Mouse (Mus musculus): ENCODE data around the gene Eprs. TPM values are rescaled to one million over a fixed set of nuclear protein-coding genes. Genes with fewer than 3 reads are reported as not detected.
A peak's percentile ranks its signal among the peaks of the same experiment; 100 is the strongest.

The Eprs gene
- polyA plus RNA-seq, 1 experiment from 2014 or later = 43.2 TPM

DNA sequence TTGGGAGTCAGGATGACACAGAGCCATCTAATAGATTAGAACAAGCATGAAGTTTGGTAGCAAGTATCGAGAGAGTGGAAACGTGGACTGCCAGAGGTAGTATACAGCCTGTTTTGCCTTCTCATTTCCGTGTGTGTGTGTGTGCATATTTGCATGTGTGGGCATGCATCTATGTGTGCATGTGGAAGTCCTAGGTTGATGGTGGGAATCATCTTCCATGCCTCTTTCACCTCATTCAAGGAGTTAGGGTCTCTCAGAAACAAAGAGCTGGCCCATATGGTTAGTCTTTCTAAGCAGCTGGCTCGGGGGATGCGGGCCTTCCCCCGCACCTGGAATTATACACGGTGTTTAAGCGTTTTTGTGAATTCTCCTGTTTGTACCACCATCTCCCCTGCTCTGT is 33.0 kb upstream of the Eprs start:
- H3K9ac ChIP-seq (ENCODE audit: low read depth, low read length) = no peak overlapping the region
- TF ChIP-seq CTCF (IDR thresholded peaks at IDR 0.05; ENCODE audit: low read depth) = no peak
- no peak overlapping the region for H3K27ac ChIP-seq (ENCODE audit: low read depth, low read length)
- 91% methylated on average over 8 of the region's 8 CpGs for WGBS
- H3K4me1 ChIP-seq (replicated peaks; ENCODE audit: control insufficient read depth, insufficient read depth, low read length) = no peaks in the 10 kb centered on the region; the same call in 1 of the 2 replicates
- 0 out of 2 replicates have a peak overlapping the region, but pooled peaks have one; percentile 79 for H3K4me2 ChIP-seq (replicated peaks; ENCODE audit: low read depth)
- H3K36me3 ChIP-seq (ENCODE audit: control insufficient read depth, insufficient read depth) = peaks cover 19% of the 10 kb centered on the region
- H3K9me3 ChIP-seq (ENCODE audit: control insufficient read depth) = no peaks in the 10 kb centered on the region
- H3K27me3 ChIP-seq (replicated peaks; ENCODE audit: control insufficient read depth, insufficient read depth, low read length) = no peaks in the 10 kb centered on the region
- ATAC-seq = no peak
- H3K4me3 ChIP-seq (ENCODE audit: low read depth, low read length) = no peak overlapping the region; the same call in 1 of the 2 replicates

DNA sequence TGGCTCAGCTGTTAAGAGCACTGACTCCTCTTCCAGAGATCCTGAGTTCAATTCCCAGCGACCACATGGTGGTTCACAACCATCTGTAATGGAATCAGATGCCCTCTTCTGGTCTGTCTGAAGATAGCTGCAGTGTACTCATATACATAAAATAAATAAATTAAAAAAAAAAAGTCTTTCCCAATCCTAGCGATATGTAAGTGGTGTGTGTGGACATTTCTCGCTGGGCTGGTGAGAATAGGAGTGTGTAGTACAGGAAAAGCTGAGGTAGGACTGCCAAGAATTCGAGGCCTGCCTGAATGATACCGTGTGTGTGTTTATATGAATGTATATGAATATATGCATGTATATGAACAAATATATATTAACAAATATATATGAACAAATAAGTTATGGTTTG is 31.5 kb upstream of the Eprs start:
- H3K9me3 ChIP-seq (ENCODE audit: control insufficient read depth) = no peaks in the 10 kb centered on the region
- peak overlapping the region; percentile 56; the same call in 1 of the 2 replicates for H3K4me3 ChIP-seq (ENCODE audit: low read depth, low read length)
- H3K27me3 ChIP-seq (replicated peaks; ENCODE audit: control insufficient read depth, insufficient read depth, low read length) = no peaks in the 10 kb centered on the region
- H3K27ac ChIP-seq (ENCODE audit: low read depth, low read length) = no peak overlapping the region
- H3K36me3 ChIP-seq (ENCODE audit: control insufficient read depth, insufficient read depth) = peaks cover 8% of the 10 kb centered on the region
- ATAC-seq = no peak
- H3K4me1 ChIP-seq (replicated peaks; ENCODE audit: control insufficient read depth, insufficient read depth, low read length) = no peaks in the 10 kb centered on the region
- peak; percentile 31; the same call in 1 of the 2 replicates for TF ChIP-seq CTCF (IDR thresholded peaks at IDR 0.05; ENCODE audit: low read depth)
- H3K9ac ChIP-seq (ENCODE audit: low read depth, low read length) = no peak overlapping the region
- peak overlapping the region; percentile 68; the same call in 1 of the 2 replicates for H3K4me2 ChIP-seq (replicated peaks; ENCODE audit: low read depth)
- WGBS = 40% methylated on average over 5 of the region's 5 CpGs

DNA sequence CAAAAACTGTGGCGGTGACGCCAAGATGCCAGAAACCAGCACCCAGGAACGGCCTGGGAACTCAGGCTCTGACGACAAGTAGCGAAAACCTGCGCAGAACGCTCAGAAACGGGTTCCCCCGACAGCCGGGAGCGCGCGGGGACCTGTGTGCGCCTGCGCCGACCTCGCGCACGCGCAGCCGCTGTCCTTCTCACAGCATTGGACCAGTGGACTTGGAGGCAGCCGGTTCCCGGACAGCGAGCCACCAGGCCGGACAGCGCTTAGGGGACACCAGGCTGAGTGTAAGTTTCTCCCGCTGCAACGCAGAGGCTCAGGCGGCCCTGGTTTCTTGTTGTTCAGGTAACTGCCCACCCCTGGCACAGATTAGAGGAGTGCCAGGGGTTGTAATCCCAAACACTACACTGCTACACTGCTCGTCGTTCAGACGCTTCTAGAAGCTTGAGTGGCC is 30.8 kb upstream of the Eprs start, which contains the start of gene Bpnt1:
Bpnt1 (plus strand) TSS at position 167 of the 448 bp plus-strand sequence.
- ATAC-seq = peak; percentile 72
- H3K9ac ChIP-seq (ENCODE audit: low read depth, low read length) = peak within 1 kb of the TSS; percentile 62
- peak within 1 kb of the TSS; percentile 68 for H3K4me2 ChIP-seq (replicated peaks; ENCODE audit: low read depth)
- peaks cover 2% of the 10 kb centered on the region; the same call in 1 of the 2 replicates for H3K36me3 ChIP-seq (ENCODE audit: control insufficient read depth, insufficient read depth)
- no peak for TF ChIP-seq CTCF (IDR thresholded peaks at IDR 0.05; ENCODE audit: low read depth)
- WGBS = under 1% methylated on average over 32 of the region's 32 CpGs
- no peaks in the 10 kb centered on the region for H3K4me1 ChIP-seq (replicated peaks; ENCODE audit: control insufficient read depth, insufficient read depth, low read length)
- H3K9me3 ChIP-seq (ENCODE audit: control insufficient read depth) = no peaks in the 10 kb centered on the region
- peak within 1 kb of the TSS; percentile 56 for H3K4me3 ChIP-seq (ENCODE audit: low read depth, low read length)
- peak within 1 kb of the TSS; percentile 62 for H3K27ac ChIP-seq (ENCODE audit: low read depth, low read length)
- no peaks in the 10 kb centered on the region for H3K27me3 ChIP-seq (replicated peaks; ENCODE audit: control insufficient read depth, insufficient read depth, low read length)

- H3K4me3 ChIP-seq (ENCODE audit: low read depth, low read length) = peak overlapping the region; percentile 56; the same call in 1 of the 2 replicates
- no peaks in the 10 kb centered on the region for H3K36me3 ChIP-seq (ENCODE audit: control insufficient read depth, insufficient read depth)
- no peak overlapping the region for H3K27ac ChIP-seq (ENCODE audit: low read depth, low read length)
- H3K4me2 ChIP-seq (replicated peaks; ENCODE audit: low read depth) = peak overlapping the region; percentile 68
- H3K27me3 ChIP-seq (replicated peaks; ENCODE audit: control insufficient read depth, insufficient read depth, low read length) = no peaks in the 10 kb centered on the region
- ATAC-seq = peak; percentile 9; the same call in 1 of the 2 replicates
- no peak overlapping the region for H3K9ac ChIP-seq (ENCODE audit: low read depth, low read length)
- TF ChIP-seq CTCF (IDR thresholded peaks at IDR 0.05; ENCODE audit: low read depth) = no peak
- no peaks in the 10 kb centered on the region; the same call in 1 of the 2 replicates for H3K4me1 ChIP-seq (replicated peaks; ENCODE audit: control insufficient read depth, insufficient read depth, low read length)
- H3K9me3 ChIP-seq (ENCODE audit: control insufficient read depth) = no peaks in the 10 kb centered on the region
- 40% methylated on average over 5 of the region's 5 CpGs for WGBS
Observed at GRCm38 (mm10) chr1:185333651-185334050, 29.2 kb upstream of the Eprs start.

DNA sequence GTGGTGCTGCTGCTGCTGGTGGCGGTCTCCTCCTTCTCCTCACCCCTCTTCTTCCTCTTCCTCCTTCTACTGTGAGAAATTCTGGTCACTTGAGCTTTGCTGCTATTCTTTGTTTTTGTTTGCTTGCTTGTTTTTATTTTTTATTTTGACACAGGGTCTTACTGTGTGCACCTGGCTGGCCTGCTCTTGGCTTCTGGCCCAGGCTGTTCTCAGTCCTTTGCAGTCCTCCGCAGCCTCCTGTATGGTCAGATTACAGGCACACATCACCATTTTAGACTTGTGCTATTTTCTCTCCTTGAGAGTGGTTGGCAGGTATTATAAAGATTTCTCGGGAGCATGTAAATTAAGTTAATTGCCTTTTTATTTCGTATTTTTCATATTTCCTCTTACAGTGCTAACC is 28.7 kb upstream of the Eprs start:
- H3K4me3 ChIP-seq (ENCODE audit: low read depth, low read length) = peak overlapping the region; percentile 56; the same call in 1 of the 2 replicates
- H3K9me3 ChIP-seq (ENCODE audit: control insufficient read depth) = no peaks in the 10 kb centered on the region
- H3K27me3 ChIP-seq (replicated peaks; ENCODE audit: control insufficient read depth, insufficient read depth, low read length) = no peaks in the 10 kb centered on the region
- ATAC-seq = no peak
- no peaks in the 10 kb centered on the region; the same call in 1 of the 2 replicates for H3K4me1 ChIP-seq (replicated peaks; ENCODE audit: control insufficient read depth, insufficient read depth, low read length)
- 63% methylated on average over 4 of the region's 4 CpGs for WGBS
- H3K9ac ChIP-seq (ENCODE audit: low read depth, low read length) = no peak overlapping the region
- H3K4me2 ChIP-seq (replicated peaks; ENCODE audit: low read depth) = peak overlapping the region; percentile 68
- no peak for TF ChIP-seq CTCF (IDR thresholded peaks at IDR 0.05; ENCODE audit: low read depth)
- no peak overlapping the region for H3K27ac ChIP-seq (ENCODE audit: low read depth, low read length)
- no peaks in the 10 kb centered on the region for H3K36me3 ChIP-seq (ENCODE audit: control insufficient read depth, insufficient read depth)

DNA sequence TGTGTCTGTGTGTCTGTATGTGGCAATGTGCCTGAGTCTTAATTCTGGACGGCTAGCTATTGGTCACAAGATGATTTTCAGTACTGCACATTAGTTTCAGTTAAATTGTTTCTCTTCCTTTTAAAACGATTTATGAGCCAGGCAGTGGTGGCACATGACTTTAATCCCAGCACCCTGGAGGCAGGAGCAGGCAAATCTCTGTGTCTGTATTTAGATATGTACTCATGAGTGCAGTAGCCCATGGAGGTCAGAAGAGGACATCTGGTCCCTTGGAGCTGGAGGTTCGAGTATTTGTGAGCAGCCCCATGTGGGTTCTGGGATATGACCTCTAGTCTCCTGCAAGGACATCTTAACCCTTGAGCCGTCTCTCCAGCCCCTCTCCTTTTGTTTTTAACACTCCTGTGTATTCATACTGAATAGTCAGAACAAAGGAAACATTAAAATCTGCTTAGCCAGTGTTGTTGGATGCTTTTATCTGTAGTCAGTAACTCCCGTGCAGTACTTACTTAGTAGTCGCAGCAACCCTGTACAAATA is 27.5 kb upstream of the Eprs start:
- WGBS = 48% methylated on average over 6 of the region's 6 CpGs
- H3K36me3 ChIP-seq (ENCODE audit: control insufficient read depth, insufficient read depth) = peaks cover 9% of the 10 kb centered on the region; the same call in 1 of the 2 replicates
- H3K9ac ChIP-seq (ENCODE audit: low read depth, low read length) = no peak overlapping the region
- no peak for ATAC-seq
- no peaks in the 10 kb centered on the region; the same call in 1 of the 2 replicates for H3K4me1 ChIP-seq (replicated peaks; ENCODE audit: control insufficient read depth, insufficient read depth, low read length)
- H3K9me3 ChIP-seq (ENCODE audit: control insufficient read depth) = no peaks in the 10 kb centered on the region
- peak overlapping the region; percentile 31; the same call in 1 of the 2 replicates for H3K4me2 ChIP-seq (replicated peaks; ENCODE audit: low read depth)
- H3K27ac ChIP-seq (ENCODE audit: low read depth, low read length) = peak overlapping the region; percentile 37; the same call in 1 of the 2 replicates
- no peaks in the 10 kb centered on the region for H3K27me3 ChIP-seq (replicated peaks; ENCODE audit: control insufficient read depth, insufficient read depth, low read length)
- no peak overlapping the region for H3K4me3 ChIP-seq (ENCODE audit: low read depth, low read length)
- no peak for TF ChIP-seq CTCF (IDR thresholded peaks at IDR 0.05; ENCODE audit: low read depth)
